Mouse (Mus musculus) spleen, adult 2 months (tissue): ENCODE measurements around the gene Usp38. TPM values are rescaled to one million over a fixed set of nuclear protein-coding genes. Genes with fewer than 3 reads are reported as not detected.

Source experiments
- DNase-seq, 2 experiments: peaks; one replicate each; pipeline versions ENCODE4 v3.0.0 to v3.0.0-alpha.2; 2012 to 2021; ENCODE audit warnings: low spot score in 2 of 2, low read depth in 1 of 2
- H3K27ac ChIP-seq: fragments of 200-500 bp; 2 replicates; pipeline ENCODE4 v1.5.1; 2012; ENCODE audit warnings: low read length, inconsistent platforms; ENCODE audit not compliant: insufficient read depth
- H3K27me3 ChIP-seq: fragments of 200-500 bp; 2 replicates; pipeline ENCODE4 v1.6.1; 2012; ENCODE audit warnings: mild to moderate bottlenecking, moderate library complexity, low read length, inconsistent platforms; ENCODE audit not compliant: control insufficient read depth, insufficient read depth
- H3K36me3 ChIP-seq: fragments of 200-500 bp; 2 replicates; pipeline ENCODE4 v1.6.1; 2012; ENCODE audit warnings: mild to moderate bottlenecking, low read length, inconsistent platforms; ENCODE audit not compliant: control insufficient read depth, insufficient read depth
- H3K4me1 ChIP-seq: fragments of 200-500 bp; 2 replicates; pipeline ENCODE4 v1.6.1; 2011; ENCODE audit warnings: inconsistent platforms; ENCODE audit not compliant: control insufficient read depth, insufficient read depth, insufficient read length
- H3K4me3 ChIP-seq: fragments of 200-500 bp; 2 replicates; pipeline ENCODE4 v1.5.1; 2011; ENCODE audit warnings: mild to moderate bottlenecking, inconsistent platforms; ENCODE audit not compliant: insufficient read depth, insufficient read length; ENCODE audit errors: extremely low read depth
- CTCF ChIP-seq: fragments of 200-500 bp; IDR thresholded peaks from 2 replicates; pipeline ENCODE4 v1.5.1; 2011; ENCODE audit warnings: mild to moderate bottlenecking, inconsistent platforms; ENCODE audit not compliant: insufficient read depth, insufficient read length, insufficient replicate concordance; ENCODE audit errors: extremely low read depth
- POLR2A ChIP-seq: fragments of 200-500 bp; IDR thresholded peaks from 2 replicates; pipeline ENCODE4 v1.6.1; 2011; ENCODE audit warnings: low read depth, low read length, inconsistent platforms
- WGBS: fragments of 180-500 bp; shearing (Covaris S2); methylation state at CpG from one replicate; pipeline ENCODE4 v1.1.7; 2018; 5-methylcytosine and 5-hydroxymethylcytosine counted together
- polyA plus RNA-seq: library from polyadenylated mRNA; depleted of rRNA; stranded (reverse); fragments of >200 nt; gene quantifications from 2 replicates; pipeline ENCODE4 v1.2.3, GENCODE M21; 2012; rRNA removed

Usp38 gene
- polyA plus RNA-seq, 1 experiment, result 11.3 TPM

DNA sequence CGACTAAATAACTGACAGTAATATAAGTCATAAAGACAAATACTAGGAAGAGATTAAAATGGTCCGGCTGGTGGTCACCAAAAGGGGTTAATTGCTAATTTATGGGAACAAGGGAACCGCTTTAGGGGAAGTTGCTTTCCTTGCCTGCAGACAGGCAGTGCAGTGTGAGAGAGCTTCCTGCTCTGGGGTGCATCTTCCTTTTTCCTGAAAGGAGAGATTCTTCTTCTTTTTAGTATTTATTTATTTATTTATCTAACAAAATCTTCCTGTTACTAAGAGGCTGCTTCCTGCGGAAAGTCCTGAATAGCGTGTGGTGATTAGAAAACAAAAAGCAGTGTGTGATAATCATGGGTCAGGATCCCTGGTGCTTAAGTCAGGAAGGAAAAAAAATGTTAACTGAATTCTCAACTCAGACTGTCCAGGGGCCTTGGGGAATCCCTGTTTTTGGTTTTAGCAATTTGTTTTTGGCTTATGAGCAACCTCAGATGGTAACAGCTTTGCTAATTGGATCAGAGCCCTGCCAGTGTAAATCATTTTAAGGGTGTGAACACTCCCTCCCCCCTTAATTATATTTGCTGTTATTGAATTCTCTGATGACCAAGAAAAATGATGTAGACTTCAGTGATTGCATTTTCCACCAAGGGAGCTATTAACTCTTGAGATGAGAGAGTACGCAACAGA lies 62.4 kb downstream of the Usp38 start:
- Histone ChIP-seq H3K4me3 (no peak overlapping the region), H3K4me1 (peaks cover 6% of the 10 kb centered on the region; the same call in 1 of the 2 replicates), H3K27me3 (no peaks in the 10 kb centered on the region), H3K36me3 (no peaks in the 10 kb centered on the region), H3K27ac (no peak overlapping the region)
- TF ChIP-seq CTCF, result no peak
- no peak for TF ChIP-seq POLR2A
- no peak for DNase-seq
- WGBS, result 22% methylated on average over 6 of the region's 6 CpGs

GRCm38 (mm10) chr8:80948405-80949183 lies 66.1 kb downstream of the Usp38 start:
- Histone ChIP-seq H3K36me3 (no peaks in the 10 kb centered on the region), H3K27me3 (no peaks in the 10 kb centered on the region), H3K4me1 (peaks cover 6% of the 10 kb centered on the region; the same call in 1 of the 2 replicates), H3K27ac (no peak overlapping the region), H3K4me3 (no peak overlapping the region)
- WGBS, result 15% methylated on average over 7 of the region's 7 CpGs
- no peak for DNase-seq
- TF ChIP-seq POLR2A (no peak), CTCF (no peak)

DNA sequence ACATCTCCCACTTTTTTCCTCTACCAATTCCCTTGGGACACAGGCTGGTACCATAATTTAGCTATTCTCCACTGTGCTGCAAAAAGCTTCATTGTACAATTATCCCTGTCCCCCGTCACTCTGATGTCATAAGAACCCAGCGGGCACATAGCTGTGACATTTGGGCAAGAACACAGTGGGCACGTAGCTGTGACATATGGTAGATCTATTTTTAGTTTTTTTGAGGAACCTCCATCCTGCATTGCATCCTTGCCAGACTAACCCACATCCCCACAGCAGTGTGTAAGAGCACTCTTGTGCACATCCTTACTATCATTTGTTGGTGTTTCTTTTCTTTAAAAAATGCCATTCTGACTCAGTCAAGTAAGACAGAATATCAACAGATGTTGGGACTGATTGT lies 71.0 kb downstream of the Usp38 start:
- WGBS, result 20% methylated on average over 3 of the region's 3 CpGs
- TF ChIP-seq POLR2A (no peak), CTCF (no peak)

GRCm38 (mm10) chr8:80941621-80942020 lies 73.1 kb downstream of the Usp38 start:
- Histone ChIP-seq H3K27ac (no peak overlapping the region), H3K4me1 (no peaks in the 10 kb centered on the region; the same call in 1 of the 2 replicates), H3K4me3 (no peak overlapping the region), H3K27me3 (no peaks in the 10 kb centered on the region), H3K36me3 (no peaks in the 10 kb centered on the region)
- TF ChIP-seq POLR2A (no peak), CTCF (no peak)
- DNase-seq, result no peak
- 94% methylated on average over 3 of the region's 3 CpGs for WGBS

More for the DNA sequence above, 71.0 kb downstream of the Usp38 start:
- H3K27ac ChIP-seq, result no peak overlapping the region
- no peak for DNase-seq
- H3K36me3 ChIP-seq, result no peaks in the 10 kb centered on the region
- no peak overlapping the region for H3K4me3 ChIP-seq
- H3K27me3 ChIP-seq, result no peaks in the 10 kb centered on the region
- peaks cover 5% of the 10 kb centered on the region; the same call in 1 of the 2 replicates for H3K4me1 ChIP-seq

- Histone ChIP-seq H3K4me3 (no peak overlapping the region), H3K27me3 (no peaks in the 10 kb centered on the region), H3K36me3 (no peaks in the 10 kb centered on the region), H3K27ac (no peak overlapping the region), H3K4me1 (no peaks in the 10 kb centered on the region)
- DNase-seq, result no peak
- 80% methylated on average over 15 of the region's 15 CpGs for WGBS
- TF ChIP-seq POLR2A (no peak), CTCF (no peak)
Observed at GRCm38 (mm10) chr8:80937814-80938650, 76.7 kb downstream of the Usp38 start.

Other genes starting within 250 kb of the Usp38 start
- 4.4 and 4.9 TPM in 2 replicates for gene Gab1, start 134.4 kb downstream of the Usp38 start, polyA plus RNA-seq